Mouse (Mus musculus): ENCODE measurements around the gene Slc47a1. TPM values are rescaled to one million over a fixed set of nuclear protein-coding genes. Genes with fewer than 3 reads are reported as not detected.

The Slc47a1 gene
- polyA plus RNA-seq, 1 experiment from 2014 or later: 20.6 TPM

DNA sequence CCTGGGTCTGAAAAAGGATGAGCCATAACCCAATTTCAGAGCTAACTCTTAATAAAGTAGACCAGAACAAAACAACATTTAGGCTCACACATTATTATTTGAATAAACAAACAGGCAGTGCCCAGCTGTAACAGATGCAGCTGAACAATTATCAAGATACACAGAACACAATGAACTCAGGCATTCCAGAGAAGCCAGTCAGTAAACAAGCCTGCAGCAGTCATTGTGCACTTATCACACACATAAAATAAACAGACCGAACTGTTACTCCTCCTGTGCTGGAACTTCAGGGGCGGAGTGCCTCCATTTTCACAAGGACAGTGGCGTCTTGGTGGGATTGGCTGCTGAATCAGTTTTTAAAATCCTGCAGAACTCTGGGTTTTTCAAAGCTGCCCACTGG lies 83.7 kb downstream of the Slc47a1 start:
- WGBS: 65% methylated on average over 3 of the region's 3 CpGs
- no peaks in the 10 kb centered on the region for H3K4me1 ChIP-seq (replicated peaks)
- no peak overlapping the region for H3K27ac ChIP-seq
- no peak overlapping the region for H3K9ac ChIP-seq
- no peaks in the 10 kb centered on the region for H3K27me3 ChIP-seq
- H3K4me2 ChIP-seq: no peak overlapping the region
- H3K36me3 ChIP-seq: no peaks in the 10 kb centered on the region
- H3K4me3 ChIP-seq: no peak overlapping the region
- no peaks in the 10 kb centered on the region for H3K9me3 ChIP-seq (replicated peaks)
- ATAC-seq (replicated peaks; ENCODE audit: insufficient number of reproducible peaks, insufficient read depth, low FRiP score, low read depth): no peak

Other genes with a start within 250 kb of the Slc47a1 start
- gene Usp22, start 203.3 kb downstream of the Slc47a1 start, polyA plus RNA-seq (2015; fragmentation: Nextera tagmentation; extraction: Ambion mirVana): 60.7 and 79.1 TPM in 2 replicates
- 0.25 and 0.42 TPM in 2 replicates for gene Aldh3a1, start 170.8 kb downstream of the Slc47a1 start, polyA plus RNA-seq (2015; fragmentation: Nextera tagmentation; extraction: Ambion mirVana)
- 29.4 and 34.9 TPM in 2 replicates for gene Aldh3a2, start 110.9 kb downstream of the Slc47a1 start, polyA plus RNA-seq (2015; fragmentation: Nextera tagmentation; extraction: Ambion mirVana)
- 0.10 and 0.19 TPM in 2 replicates for gene Slc47a2, start 35.5 kb downstream of the Slc47a1 start, polyA plus RNA-seq (2015; fragmentation: Nextera tagmentation; extraction: Ambion mirVana)
- 0.35 and 0.42 TPM in 2 replicates for gene Rnf112, start 75.8 kb upstream of the Slc47a1 start, polyA plus RNA-seq (2015; fragmentation: Nextera tagmentation; extraction: Ambion mirVana)
- gene Mfap4, start 107.1 kb upstream of the Slc47a1 start, polyA plus RNA-seq (2015; fragmentation: Nextera tagmentation; extraction: Ambion mirVana): 160 and 252 TPM in 2 replicates
- gene Mapk7, start 116.1 kb upstream of the Slc47a1 start, polyA plus RNA-seq (2015; fragmentation: Nextera tagmentation; extraction: Ambion mirVana): 23.0 and 33.4 TPM in 2 replicates
- gene B9d1, start 126.8 kb upstream of the Slc47a1 start, polyA plus RNA-seq (2015; fragmentation: Nextera tagmentation; extraction: Ambion mirVana): 11.1 and 15.8 TPM in 2 replicates
- gene Epn2, start 201.3 kb upstream of the Slc47a1 start, polyA plus RNA-seq (2015; fragmentation: Nextera tagmentation; extraction: Ambion mirVana): 20.2 and 20.5 TPM in 2 replicates